Mouse (Mus musculus): ENCODE measurements around the gene Chmp6. TPM values are rescaled to one million over a fixed set of nuclear protein-coding genes. Genes with fewer than 3 reads are reported as not detected.
A peak's percentile ranks its signal among the peaks of the same experiment; 100 is the strongest.

Gene Chmp6
- total and polyA plus RNA-seq, 3 experiments = 25.9 to 30.1 (median 26.8) TPM

- no peaks in the 10 kb centered on the region for H3K36me3 ChIP-seq (ENCODE audit: control insufficient read depth, insufficient read depth, low read length)
- no peaks in the 10 kb centered on the region for H3K27me3 ChIP-seq (ENCODE audit: control insufficient read depth, insufficient read depth, low read length)
- no peak overlapping the region for H3K4me3 ChIP-seq
- no peak overlapping the region for H3K9ac ChIP-seq (ENCODE audit: low read depth, low read length)
- H3K27ac ChIP-seq = no peak overlapping the region
- H3K4me1 ChIP-seq (ENCODE audit: control insufficient read depth, insufficient read depth, low read length) = peaks cover 11% of the 10 kb centered on the region
- H3K79me2 ChIP-seq (replicated peaks; ENCODE audit: control insufficient read depth, insufficient read depth, low read length) = no peaks in the 10 kb centered on the region
- 82% methylated on average over 7 of the region's 7 CpGs for WGBS
- no peak for TF ChIP-seq EP300 (IDR thresholded peaks at IDR 0.05; ENCODE audit: insufficient read depth, low read depth, low read length)
- TF ChIP-seq POLR2A (IDR thresholded peaks at IDR 0.05; ENCODE audit: insufficient read depth, low read depth, low read length) = no peak
- DNase-seq = no peak
- intact Hi-C loops (cut with DNase I) = no loop called here
Observed at GRCm38 (mm10) chr11:119918521-119918920, 5.3 kb downstream of the Chmp6 start.

DNA sequence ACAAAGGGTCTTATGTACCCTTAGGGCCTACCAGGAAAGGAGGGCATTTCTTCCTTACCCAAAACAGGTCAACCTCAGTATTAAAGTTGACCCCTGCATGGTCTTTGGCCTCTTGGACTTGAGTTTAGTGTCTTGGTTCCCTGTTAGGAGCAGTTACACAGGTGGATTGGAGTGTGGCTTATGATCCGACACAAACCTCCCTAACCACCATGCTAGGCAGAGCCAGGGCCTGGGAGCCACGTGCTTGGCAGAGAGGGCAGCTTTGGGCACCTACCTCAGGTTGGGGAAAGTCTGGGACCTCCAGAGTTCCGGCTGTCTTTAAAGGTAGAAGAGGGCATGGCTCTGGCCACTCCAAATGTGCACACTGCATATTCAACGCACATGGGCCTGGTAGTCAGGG lies 6.2 kb downstream of the Chmp6 start:
- H3K27ac ChIP-seq = no peak overlapping the region
- no peaks in the 10 kb centered on the region for H3K36me3 ChIP-seq (ENCODE audit: control insufficient read depth, insufficient read depth, low read length)
- H3K4me3 ChIP-seq = no peak overlapping the region
- no peaks in the 10 kb centered on the region for H3K27me3 ChIP-seq (ENCODE audit: control insufficient read depth, insufficient read depth, low read length)
- no peak for DNase-seq
- no peak overlapping the region for H3K9ac ChIP-seq (ENCODE audit: low read depth, low read length)
- peaks cover 9% of the 10 kb centered on the region for H3K4me1 ChIP-seq (ENCODE audit: control insufficient read depth, insufficient read depth, low read length)
- WGBS = 93% methylated on average over 4 of the region's 4 CpGs
- TF ChIP-seq POLR2A (IDR thresholded peaks at IDR 0.05; ENCODE audit: insufficient read depth, low read depth, low read length) (no peak), CTCF (IDR thresholded peaks at IDR 0.05) (no peak), EP300 (IDR thresholded peaks at IDR 0.05; ENCODE audit: insufficient read depth, low read depth, low read length) (no peak)
- H3K79me2 ChIP-seq (replicated peaks; ENCODE audit: control insufficient read depth, insufficient read depth, low read length) = no peaks in the 10 kb centered on the region
- intact Hi-C loops (cut with DNase I) = no loop called here

GRCm38 (mm10) chr11:119919897-119920296 lies 6.7 kb downstream of the Chmp6 start:
- 64% methylated on average over 8 of the region's 8 CpGs for WGBS
- intact Hi-C loops (cut with DNase I) = no loop called here
- peak; percentile 47 to 74 for DNase-seq

DNA sequence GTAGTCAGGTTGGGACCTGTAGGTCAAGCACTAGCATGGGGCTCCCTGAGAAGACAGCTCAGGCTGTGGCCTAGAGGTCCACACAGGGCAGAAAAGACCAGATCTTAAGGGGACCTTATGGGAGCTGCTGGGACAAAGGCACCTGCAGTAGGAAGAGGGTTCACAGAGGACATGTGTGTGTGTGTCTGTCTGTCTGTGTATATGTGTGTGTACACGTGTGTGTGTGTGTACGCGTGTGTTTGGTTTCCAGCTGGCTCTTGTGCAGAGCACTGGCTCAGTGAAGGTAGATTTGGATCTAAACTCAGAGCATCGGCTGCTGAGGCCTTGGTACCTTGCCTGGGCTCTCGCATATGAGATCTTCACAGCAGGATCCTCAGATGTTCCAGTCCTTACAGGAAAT lies 7.4 kb downstream of the Chmp6 start:
- no peaks in the 10 kb centered on the region for H3K79me2 ChIP-seq (replicated peaks; ENCODE audit: control insufficient read depth, insufficient read depth, low read length)
- WGBS = 76% methylated on average over 5 of the region's 5 CpGs
- H3K4me3 ChIP-seq = no peak overlapping the region
- no peaks in the 10 kb centered on the region for H3K27me3 ChIP-seq (ENCODE audit: control insufficient read depth, insufficient read depth, low read length)
- H3K4me1 ChIP-seq (ENCODE audit: control insufficient read depth, insufficient read depth, low read length) = peaks cover 4% of the 10 kb centered on the region
- no peak overlapping the region for H3K9ac ChIP-seq (ENCODE audit: low read depth, low read length)
- TF ChIP-seq EP300 (IDR thresholded peaks at IDR 0.05; ENCODE audit: insufficient read depth, low read depth, low read length) = no peak
- no peak for TF ChIP-seq CTCF (IDR thresholded peaks at IDR 0.05)
- TF ChIP-seq POLR2A (IDR thresholded peaks at IDR 0.05; ENCODE audit: insufficient read depth, low read depth, low read length) = no peak
- no peak for DNase-seq
- intact Hi-C loops (cut with DNase I) = no loop called here
- no peak overlapping the region for H3K27ac ChIP-seq
- no peaks in the 10 kb centered on the region for H3K36me3 ChIP-seq (ENCODE audit: control insufficient read depth, insufficient read depth, low read length)

More at GRCm38 (mm10) chr11:119919897-119920296, 6.7 kb downstream of the Chmp6 start:
- Histone ChIP-seq H3K4me3 (no peak overlapping the region), H3K27me3 (ENCODE audit: control insufficient read depth, insufficient read depth, low read length) (no peaks in the 10 kb centered on the region), H3K27ac (no peak overlapping the region), H3K79me2 (replicated peaks; ENCODE audit: control insufficient read depth, insufficient read depth, low read length) (no peaks in the 10 kb centered on the region), H3K9ac (ENCODE audit: low read depth, low read length) (no peak overlapping the region), H3K36me3 (ENCODE audit: control insufficient read depth, insufficient read depth, low read length) (no peaks in the 10 kb centered on the region), H3K4me1 (ENCODE audit: control insufficient read depth, insufficient read depth, low read length) (peaks cover 6% of the 10 kb centered on the region)
- TF ChIP-seq CTCF (IDR thresholded peaks at IDR 0.05) (peak; percentile 90), POLR2A (IDR thresholded peaks at IDR 0.05; ENCODE audit: insufficient read depth, low read depth, low read length) (no peak)

GRCm38 (mm10) chr11:119925176-119925575 lies 11.9 kb downstream of the Chmp6 start:
- Histone ChIP-seq H3K36me3 (ENCODE audit: control insufficient read depth, insufficient read depth, low read length) (no peaks in the 10 kb centered on the region), H3K4me3 (no peak overlapping the region), H3K9ac (ENCODE audit: low read depth, low read length) (no peak overlapping the region), H3K4me1 (ENCODE audit: control insufficient read depth, insufficient read depth, low read length) (no peaks in the 10 kb centered on the region), H3K27ac (no peak overlapping the region), H3K79me2 (replicated peaks; ENCODE audit: control insufficient read depth, insufficient read depth, low read length) (no peaks in the 10 kb centered on the region), H3K27me3 (ENCODE audit: control insufficient read depth, insufficient read depth, low read length) (no peaks in the 10 kb centered on the region)
- peak in 1 of 2 experiments; percentile 68 for DNase-seq
- TF ChIP-seq EP300 (IDR thresholded peaks at IDR 0.05; ENCODE audit: insufficient read depth, low read depth, low read length) (no peak), POLR2A (IDR thresholded peaks at IDR 0.05; ENCODE audit: insufficient read depth, low read depth, low read length) (no peak), CTCF (IDR thresholded peaks at IDR 0.05) (no peak)
- intact Hi-C loops (cut with DNase I) = no loop called here
- WGBS = 72% methylated on average over 5 of the region's 5 CpGs

DNA sequence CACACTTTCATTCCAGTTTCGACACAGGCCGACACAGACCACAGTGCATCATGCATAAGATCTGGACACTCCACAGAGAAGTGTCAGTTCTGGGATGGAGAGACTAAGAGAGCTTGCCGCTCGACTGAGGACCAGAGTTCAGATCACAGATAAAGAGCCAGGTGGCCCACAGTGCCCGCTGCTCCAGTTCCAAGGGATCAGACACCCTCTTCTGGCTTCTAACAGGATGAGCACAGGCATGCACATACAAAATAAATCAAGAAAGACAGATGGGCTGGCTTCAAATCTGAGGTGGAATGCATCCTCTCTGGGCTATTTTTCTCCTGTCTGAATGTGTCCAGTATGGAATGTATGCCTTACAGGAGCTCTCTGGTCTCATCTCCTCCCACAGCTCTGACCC lies 13.5 kb downstream of the Chmp6 start:
- no peak overlapping the region for H3K9ac ChIP-seq (ENCODE audit: low read depth, low read length)
- TF ChIP-seq POLR2A (IDR thresholded peaks at IDR 0.05; ENCODE audit: insufficient read depth, low read depth, low read length) (no peak), EP300 (IDR thresholded peaks at IDR 0.05; ENCODE audit: insufficient read depth, low read depth, low read length) (no peak)
- no peak for DNase-seq
- intact Hi-C loops (cut with DNase I) = no loop called here
- 70% methylated on average over 5 of the region's 5 CpGs for WGBS
- H3K27ac ChIP-seq = no peak overlapping the region
- H3K79me2 ChIP-seq (replicated peaks; ENCODE audit: control insufficient read depth, insufficient read depth, low read length) = no peaks in the 10 kb centered on the region
- H3K4me3 ChIP-seq = no peak overlapping the region
- H3K36me3 ChIP-seq (ENCODE audit: control insufficient read depth, insufficient read depth, low read length) = no peaks in the 10 kb centered on the region
- no peaks in the 10 kb centered on the region for H3K4me1 ChIP-seq (ENCODE audit: control insufficient read depth, insufficient read depth, low read length)
- H3K27me3 ChIP-seq (ENCODE audit: control insufficient read depth, insufficient read depth, low read length) = no peaks in the 10 kb centered on the region
